Mouse (Mus musculus) gastrocnemius, adult 8-10 months (tissue): ENCODE results near the gene Mlip. TPM values are rescaled to one million over a fixed set of nuclear protein-coding genes. Genes with fewer than 3 reads are reported as not detected.
"Not testable (repeated sequence)": the region's sequence is repeated elsewhere in the genome, so short reads cannot be mapped to it uniquely, and the experiment has no call there.

Source experiments
- DNase-seq, 2 experiments: peaks; one replicate each; pipeline ENCODE4 v3.0.0; 2022; ENCODE audit warnings: low spot score in 2 of 2
- total RNA-seq, 4 experiments: library from RNA; stranded (reverse); gene quantifications; 2 replicates each; pipeline ENCODE4 v1.2.4; 2022

Gene Mlip
- total RNA-seq, 4 experiments from 2014 or later, result 83.4 to 114 (median 97.6) TPM

- DNase-seq, result no peak
Measured at GRCm38 (mm10) chr9:77251511-77252112, 101.2 kb downstream of the Mlip start.

- DNase-seq, result no peak
Measured at GRCm38 (mm10) chr9:77198250-77198649, 154.5 kb downstream of the Mlip start.

- no peak for DNase-seq
Measured at GRCm38 (mm10) chr9:77179486-77179885, 173.3 kb downstream of the Mlip start.

- no peak for DNase-seq
Measured at GRCm38 (mm10) chr9:77175870-77176269, 176.9 kb downstream of the Mlip start.

DNA sequence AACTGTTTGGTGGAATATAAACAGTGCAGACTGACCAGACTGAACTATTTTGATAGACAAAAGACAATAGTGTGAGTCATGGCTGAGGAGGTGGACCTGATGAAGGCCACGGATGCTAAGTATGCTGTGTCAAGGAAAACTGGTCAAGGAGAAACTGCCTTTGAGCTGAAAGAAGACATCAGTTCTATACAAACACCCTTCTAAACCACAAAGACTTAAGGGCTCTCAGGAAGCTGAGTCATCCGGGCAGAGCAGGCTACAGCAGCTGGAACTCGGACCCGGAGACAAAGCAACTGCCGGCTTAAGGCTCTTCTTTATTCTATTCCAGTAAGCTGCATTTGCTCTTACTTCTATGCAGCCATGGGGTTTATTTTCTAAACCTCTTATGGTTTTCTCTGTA lies 180.7 kb downstream of the Mlip start:
- DNase-seq, result no peak

- DNase-seq, result no peak
Measured at GRCm38 (mm10) chr9:77165877-77166276, 186.9 kb downstream of the Mlip start.

- no peak for DNase-seq
Measured at GRCm38 (mm10) chr9:77161764-77162163, 191.0 kb downstream of the Mlip start.

DNA sequence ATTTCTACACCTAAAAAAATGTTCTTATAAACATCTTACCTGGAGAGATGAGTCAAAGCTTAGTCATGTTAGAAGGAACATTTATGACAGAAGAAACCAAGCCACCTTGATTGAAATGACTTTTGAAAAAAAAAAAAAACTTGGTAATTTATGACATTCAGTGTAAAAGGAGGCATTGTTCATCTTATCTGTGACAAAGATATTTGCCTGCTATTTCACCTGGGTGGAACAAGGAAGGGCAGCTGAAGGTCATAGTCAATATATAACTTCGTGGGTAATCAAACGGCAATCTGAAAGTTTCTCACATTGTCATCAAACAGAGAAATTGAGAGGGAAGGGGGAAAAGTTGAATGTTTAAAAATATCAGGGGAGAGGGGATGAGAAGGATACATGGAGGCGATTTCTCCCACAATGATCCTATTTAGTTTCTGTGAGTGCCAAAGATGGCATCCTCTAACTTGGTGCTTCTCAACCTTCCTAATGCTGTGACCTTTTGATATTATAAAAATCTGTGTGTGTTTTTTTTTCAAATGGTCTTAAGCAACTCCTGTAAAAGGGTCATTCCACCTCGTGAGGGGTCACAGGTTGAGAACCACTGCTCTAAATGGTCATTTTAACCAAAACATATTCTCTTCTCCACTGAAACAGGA lies 192.4 kb downstream of the Mlip start:
- DNase-seq, result no peak

- no peak for DNase-seq
Measured at GRCm38 (mm10) chr9:77148518-77149257, 204.1 kb downstream of the Mlip start.

- no peak for DNase-seq
Measured at GRCm38 (mm10) chr9:77119735-77120134, 233.0 kb downstream of the Mlip start.

DNA sequence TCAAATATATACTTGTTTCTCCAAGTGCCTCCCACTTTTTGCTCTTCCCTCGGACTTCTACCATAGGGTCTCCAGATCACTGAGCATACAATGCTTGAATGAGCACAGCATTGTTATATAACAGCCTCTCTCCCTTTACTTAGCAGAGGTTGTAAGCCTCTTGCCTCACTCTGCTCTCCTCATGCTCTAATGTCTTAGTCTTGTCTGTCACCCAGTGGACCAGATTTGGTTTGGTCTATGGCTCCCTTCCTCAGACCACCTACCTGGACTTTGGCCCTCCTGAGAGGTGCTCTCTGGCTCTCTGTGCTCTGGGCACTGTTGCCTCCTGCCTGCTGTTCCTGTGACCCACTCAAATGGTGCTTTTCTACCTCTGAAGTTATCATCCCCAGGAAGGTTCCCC lies 255.9 kb downstream of the Mlip start:
- DNase-seq, result no peak

- not testable (repeated sequence) for DNase-seq
Measured at GRCm38 (mm10) chr9:77083221-77083620, 269.5 kb downstream of the Mlip start.

DNA sequence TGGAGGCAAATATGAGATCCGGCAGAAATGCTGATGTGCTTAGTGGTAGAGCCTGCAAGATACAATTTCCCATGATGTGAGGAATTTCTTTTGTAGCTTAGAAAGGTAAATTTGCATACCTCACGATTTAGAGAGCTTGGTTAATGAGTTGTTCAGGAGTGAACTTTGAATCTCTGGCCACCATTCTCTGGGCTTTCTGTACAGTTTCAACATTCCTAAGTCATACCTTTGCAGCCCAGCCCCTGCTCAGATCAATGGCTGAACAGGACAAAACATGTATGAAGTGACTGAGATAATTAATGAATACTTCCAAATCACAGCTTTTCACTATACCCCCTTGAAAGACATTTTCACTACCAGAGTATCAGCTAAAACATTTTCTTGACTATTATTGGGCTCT lies 281.1 kb downstream of the Mlip start:
- no peak for DNase-seq

- no peak for DNase-seq
Measured at GRCm38 (mm10) chr9:77056611-77057010, 296.2 kb downstream of the Mlip start.

DNA sequence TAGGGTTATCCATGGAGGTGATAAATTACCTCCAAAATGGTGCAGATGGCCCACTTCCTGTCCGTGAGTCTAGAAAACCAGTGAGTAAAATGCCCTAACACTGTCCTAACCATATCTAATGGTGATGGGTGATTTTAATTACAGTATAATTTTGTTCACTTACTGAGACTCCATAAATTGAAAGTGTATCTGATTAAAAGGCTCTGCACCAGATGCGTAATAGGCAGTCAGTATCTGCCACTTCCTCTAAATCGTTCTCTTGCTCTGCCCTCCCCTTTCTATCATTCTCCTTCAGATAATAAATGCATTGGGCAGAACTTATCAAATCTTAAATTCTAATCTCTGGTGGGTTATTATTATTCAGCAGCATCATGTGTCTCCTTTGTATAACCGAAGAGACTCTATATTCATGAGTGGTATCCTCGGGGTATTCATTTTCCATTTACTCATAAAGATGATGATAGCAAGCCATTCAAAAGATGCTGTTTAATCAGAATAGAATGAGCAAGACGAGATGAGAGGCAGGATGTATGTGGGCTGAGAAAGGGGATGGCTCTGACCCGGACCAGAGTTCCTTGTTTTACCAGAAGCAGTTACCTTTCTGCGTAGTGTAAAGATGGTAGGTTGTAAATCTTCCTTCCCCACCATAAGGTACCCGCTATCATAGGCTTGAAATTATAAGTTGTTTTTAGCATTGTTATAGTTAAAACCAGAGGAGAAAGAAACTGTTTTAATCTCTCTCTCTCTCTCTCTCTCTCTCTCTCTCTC lies 298.2 kb downstream of the Mlip start:
- DNase-seq, result no peak

Other genes starting within 250 kb of the Mlip start
- 1 to 10 TPM in 2 of 4 experiments, under 1 TPM in 2; 0.58 to 1.7 (median 0.93) TPM for gene Lrrc1, start 191.9 kb upstream of the Mlip start, total RNA-seq